Mouse (Mus musculus): ENCODE data around the gene Gm11238. TPM values are rescaled to one million over a fixed set of nuclear protein-coding genes. Genes with fewer than 3 reads are reported as not detected.
"Not testable (repeated sequence)": the region's sequence is repeated elsewhere in the genome, so short reads cannot be mapped to it uniquely, and the experiment has no call there.

Gene Gm11238
- not detected in 2 replicates for polyA plus RNA-seq (2014; fragmentation: Nextera tagmentation; extraction: Ambion mirVana)

- DNase-seq; H3K9ac ChIP-seq (replicated peaks; ENCODE audit: low read length); H3K36me3 ChIP-seq (ENCODE audit: control insufficient read depth, insufficient read depth, low read length); H3K4me1 ChIP-seq (ENCODE audit: control insufficient read depth, insufficient read depth, low read length); H3K4me3 ChIP-seq (replicated peaks; ENCODE audit: low read depth, low read length); H3K27me3 ChIP-seq (ENCODE audit: control insufficient read depth, insufficient read depth, low read length); H3K27ac ChIP-seq (replicated peaks; ENCODE audit: low read depth, low read length); ATAC-seq (ENCODE audit: low FRiP score, low TSS enrichment); H3K4me2 ChIP-seq (ENCODE audit: low read length); H3K9me3 ChIP-seq (ENCODE audit: control insufficient read depth, low read length): not testable (repeated sequence)
- WGBS = no CpG with 5 or more reads among the region's 3 CpGs
These were observed at the start of gene Gm11238 for GRCm38 (mm10) chr4:73607581-73607980. Gm11238 (plus strand) TSS chr4:73607881.

- Histone ChIP-seq H3K27me3 (ENCODE audit: control insufficient read depth, insufficient read depth, low read length) (no peaks in the 10 kb centered on the region), H3K4me1 (ENCODE audit: control insufficient read depth, insufficient read depth, low read length) (no peaks in the 10 kb centered on the region), H3K27ac (replicated peaks; ENCODE audit: low read depth, low read length) (no peak overlapping the region), H3K9me3 (ENCODE audit: control insufficient read depth, low read length) (no peaks in the 10 kb centered on the region), H3K4me3 (replicated peaks; ENCODE audit: low read depth, low read length) (no peak overlapping the region), H3K9ac (replicated peaks; ENCODE audit: low read length) (no peak overlapping the region), H3K4me2 (ENCODE audit: low read length) (no peak overlapping the region), H3K36me3 (ENCODE audit: control insufficient read depth, insufficient read depth, low read length) (no peaks in the 10 kb centered on the region)
- 10% methylated on average over 3 of the region's 3 CpGs for WGBS
- ATAC-seq (ENCODE audit: low FRiP score, low TSS enrichment) = peak; percentile 60; the same call in 1 of the 2 replicates
- DNase-seq = peak; percentile 92
These were observed 8.4 kb upstream of the Gm11238 start for GRCm38 (mm10) chr4:73599248-73599647.

- H3K4me1 ChIP-seq (ENCODE audit: control insufficient read depth, insufficient read depth, low read length); H3K27me3 ChIP-seq (ENCODE audit: control insufficient read depth, insufficient read depth, low read length); ATAC-seq (ENCODE audit: low FRiP score, low TSS enrichment); H3K36me3 ChIP-seq (ENCODE audit: control insufficient read depth, insufficient read depth, low read length); H3K4me3 ChIP-seq (replicated peaks; ENCODE audit: low read depth, low read length); H3K27ac ChIP-seq (replicated peaks; ENCODE audit: low read depth, low read length); DNase-seq; H3K4me2 ChIP-seq (ENCODE audit: low read length); H3K9me3 ChIP-seq (ENCODE audit: control insufficient read depth, low read length); H3K9ac ChIP-seq (replicated peaks; ENCODE audit: low read length): not testable (repeated sequence)
- WGBS = no CpG with 5 or more reads among the region's 3 CpGs
These were observed 15.0 kb downstream of the Gm11238 start, which contains the start of gene Gm11237 for GRCm38 (mm10) chr4:73622684-73623083. Gm11237 (plus strand) TSS chr4:73622984.

GRCm38 (mm10) chr4:73637821-73638220 is 30.1 kb downstream of the Gm11238 start, which contains the start of gene Gm11236:
Gm11236 (plus strand) TSS chr4:73638121.
- not testable (repeated sequence) for H3K27me3 ChIP-seq (ENCODE audit: control insufficient read depth, insufficient read depth, low read length); H3K4me1 ChIP-seq (ENCODE audit: control insufficient read depth, insufficient read depth, low read length); H3K36me3 ChIP-seq (ENCODE audit: control insufficient read depth, insufficient read depth, low read length); H3K4me3 ChIP-seq (replicated peaks; ENCODE audit: low read depth, low read length); ATAC-seq (ENCODE audit: low FRiP score, low TSS enrichment); H3K9me3 ChIP-seq (ENCODE audit: control insufficient read depth, low read length); DNase-seq; H3K4me2 ChIP-seq (ENCODE audit: low read length); H3K27ac ChIP-seq (replicated peaks; ENCODE audit: low read depth, low read length); H3K9ac ChIP-seq (replicated peaks; ENCODE audit: low read length)
- WGBS = no CpG with 5 or more reads among the region's 4 CpGs

GRCm38 (mm10) chr4:73661864-73662263 is 54.2 kb downstream of the Gm11238 start:
- H3K9ac ChIP-seq (replicated peaks; ENCODE audit: low read length); DNase-seq; ATAC-seq (ENCODE audit: low FRiP score, low TSS enrichment); H3K4me3 ChIP-seq (replicated peaks; ENCODE audit: low read depth, low read length); H3K27me3 ChIP-seq (ENCODE audit: control insufficient read depth, insufficient read depth, low read length); H3K27ac ChIP-seq (replicated peaks; ENCODE audit: low read depth, low read length); H3K9me3 ChIP-seq (ENCODE audit: control insufficient read depth, low read length); H3K36me3 ChIP-seq (ENCODE audit: control insufficient read depth, insufficient read depth, low read length); H3K4me1 ChIP-seq (ENCODE audit: control insufficient read depth, insufficient read depth, low read length); H3K4me2 ChIP-seq (ENCODE audit: low read length): not testable (repeated sequence)
- 95% methylated on average over 4 of the region's 4 CpGs for WGBS

GRCm38 (mm10) chr4:73668054-73668453 is 60.4 kb downstream of the Gm11238 start, which contains the start of gene Gm11239:
Gm11239 (plus strand) TSS chr4:73668354.
- not testable (repeated sequence) for H3K27ac ChIP-seq (replicated peaks; ENCODE audit: low read depth, low read length); H3K4me2 ChIP-seq (ENCODE audit: low read length); H3K4me3 ChIP-seq (replicated peaks; ENCODE audit: low read depth, low read length); H3K36me3 ChIP-seq (ENCODE audit: control insufficient read depth, insufficient read depth, low read length); H3K4me1 ChIP-seq (ENCODE audit: control insufficient read depth, insufficient read depth, low read length); H3K9me3 ChIP-seq (ENCODE audit: control insufficient read depth, low read length); H3K27me3 ChIP-seq (ENCODE audit: control insufficient read depth, insufficient read depth, low read length); DNase-seq; H3K9ac ChIP-seq (replicated peaks; ENCODE audit: low read length); ATAC-seq (ENCODE audit: low FRiP score, low TSS enrichment)
- no CpG with 5 or more reads among the region's 4 CpGs for WGBS

GRCm38 (mm10) chr4:73683216-73683615 is 75.5 kb downstream of the Gm11238 start, which contains the start of gene Gm428:
Gm428 (plus strand) TSS chr4:73683516.
- WGBS = 100% methylated on average over 1 of the region's 4 CpGs

More at GRCm38 (mm10) chr4:73683216-73683615, 75.5 kb downstream of the Gm11238 start, which contains the start of gene Gm428:
- H3K36me3 ChIP-seq (ENCODE audit: control insufficient read depth, insufficient read depth, low read length); DNase-seq; H3K4me3 ChIP-seq (replicated peaks; ENCODE audit: low read depth, low read length); H3K9ac ChIP-seq (replicated peaks; ENCODE audit: low read length); ATAC-seq (ENCODE audit: low FRiP score, low TSS enrichment); H3K27me3 ChIP-seq (ENCODE audit: control insufficient read depth, insufficient read depth, low read length); H3K9me3 ChIP-seq (ENCODE audit: control insufficient read depth, low read length); H3K4me1 ChIP-seq (ENCODE audit: control insufficient read depth, insufficient read depth, low read length); H3K27ac ChIP-seq (replicated peaks; ENCODE audit: low read depth, low read length); H3K4me2 ChIP-seq (ENCODE audit: low read length): not testable (repeated sequence)

Other genes with a start within 250 kb of the Gm11238 start
- not detected in 2 replicates for gene Gm11487, start 202.8 kb upstream of the Gm11238 start, polyA plus RNA-seq (2014; fragmentation: Nextera tagmentation; extraction: Ambion mirVana)
- gene Gm11237, start 15.1 kb downstream of the Gm11238 start, polyA plus RNA-seq (2014; fragmentation: Nextera tagmentation; extraction: Ambion mirVana) = not detected in 2 replicates
- gene Gm11236, start 30.2 kb downstream of the Gm11238 start, polyA plus RNA-seq (2014; fragmentation: Nextera tagmentation; extraction: Ambion mirVana) = not detected in 2 replicates
- gene Gm11239, start 60.5 kb downstream of the Gm11238 start, polyA plus RNA-seq (2014; fragmentation: Nextera tagmentation; extraction: Ambion mirVana) = not detected in 2 replicates
- not detected in 2 replicates for gene Gm428, start 75.6 kb downstream of the Gm11238 start, polyA plus RNA-seq (2014; fragmentation: Nextera tagmentation; extraction: Ambion mirVana)
- gene Rasef, start 183.1 kb downstream of the Gm11238 start, polyA plus RNA-seq (2014; fragmentation: Nextera tagmentation; extraction: Ambion mirVana) = 0.39 and 0.50 TPM in 2 replicates